ENCODE assay signal across 8 mouse cellular contexts in genomic region chr9:108119891-108120411, GRCm38 (mm10). TPM values are rescaled to one million over a fixed set of nuclear protein-coding genes. Genes with fewer than 3 reads are reported as not detected.
A peak's percentile ranks its signal among the peaks of the same experiment; 100 is the strongest.
DNase-seq lines count a peak whose midpoint lies in the region; ATAC-seq and TF ChIP-seq lines count a peak whose summit lies in the region.

No protein-coding gene starts in this region.

- H3K27me3 ChIP-seq in liver, postnatal 0 days (ENCODE audit: insufficient read depth, low read length) = peaks cover 3% of the 10 kb centered on the region; the same call in 1 of the 2 replicates
- no peaks in the 10 kb centered on the region for H3K27me3 ChIP-seq in midbrain, embryonic 14.5 days (ENCODE audit: control insufficient read depth, insufficient read depth, low read length)

- TF ChIP-seq CTCF in liver, postnatal 0 days (IDR thresholded peaks at IDR 0.05; ENCODE audit: low read depth) = no peak

- no peak overlapping the region for H3K4me2 ChIP-seq in liver, postnatal 0 days (ENCODE audit: low read depth, low read length)
- no peak overlapping the region for H3K4me2 ChIP-seq in midbrain, embryonic 14.5 days (ENCODE audit: low read length)

- H3K4me1 ChIP-seq in liver, postnatal 0 days (ENCODE audit: insufficient read depth) = peaks cover 9% of the 10 kb centered on the region
- H3K4me1 ChIP-seq in midbrain, embryonic 14.5 days (ENCODE audit: control insufficient read depth, insufficient read depth, low read length) = no peaks in the 10 kb centered on the region

- DNase-seq in cerebellum, postnatal 4 days (ENCODE audit: low spot score in 2 of 2) = no peak
- peak; percentile 80 for DNase-seq in MN1 (ENCODE audit: low spot score)
- DNase-seq in heart, postnatal 4 days = peak; percentile 59
- no peak for DNase-seq in liver, postnatal 0 days
- DNase-seq in c-Kit-positive CD71-positive TER-119-positive erythroid progenitor cells, embryonic 14.5 days (ENCODE audit: low spot score) = no peak
- no peak for DNase-seq in midbrain, embryonic 14.5 days
- no peak for DNase-seq in urinary bladder, postnatal 25 days (ENCODE audit: low spot score)

- no peak overlapping the region for H3K9ac ChIP-seq in liver, postnatal 0 days (replicated peaks)
- H3K9ac ChIP-seq in midbrain, embryonic 14.5 days (replicated peaks; ENCODE audit: low read length) = no peak overlapping the region

- H3K27ac ChIP-seq in liver, postnatal 0 days (ENCODE audit: low read depth) = no peak overlapping the region
- no peak overlapping the region for H3K27ac ChIP-seq in midbrain, embryonic 14.5 days (replicated peaks; ENCODE audit: low read depth, low read length)

- ATAC-seq in cerebellum, adult (ENCODE audit: insufficient number of reproducible peaks, low FRiP score, low TSS enrichment) = 0 out of 2 replicates have a peak, but pooled peaks have one; percentile 27
- peak; percentile 50 for ATAC-seq in liver, postnatal 0 days
- no peak for ATAC-seq in midbrain, embryonic 14.5 days (ENCODE audit: low FRiP score, low TSS enrichment)

- 19% methylated on average over 10 of the region's 11 CpGs for WGBS in liver, postnatal 0 days (ENCODE audit: insufficient replicate concordance)
- WGBS in midbrain, embryonic 14.5 days = 66% methylated on average over 11 of the region's 11 CpGs

- no peaks in the 10 kb centered on the region for H3K36me3 ChIP-seq in liver, postnatal 0 days (replicated peaks; ENCODE audit: insufficient read depth, low read length)
- peaks cover 40% of the 10 kb centered on the region for H3K36me3 ChIP-seq in midbrain, embryonic 14.5 days (ENCODE audit: control insufficient read depth, insufficient read depth, low read length)

- TF ChIP-seq EP300 in liver, postnatal 0 days (IDR thresholded peaks at IDR 0.05; ENCODE audit: low read depth) = no peak

- H3K4me3 ChIP-seq in liver, postnatal 0 days (ENCODE audit: low read depth, low read length) = no peak overlapping the region
- no peak overlapping the region for H3K4me3 ChIP-seq in midbrain, embryonic 14.5 days (replicated peaks; ENCODE audit: low read depth, low read length)

- H3K9me3 ChIP-seq in liver, postnatal 0 days (ENCODE audit: low read length) = no peaks in the 10 kb centered on the region
- no peaks in the 10 kb centered on the region for H3K9me3 ChIP-seq in midbrain, embryonic 14.5 days (ENCODE audit: control insufficient read depth, low read length)

RNA-seq across cellular contexts. Expression of gene Apeh, which starts 25.5 kb away (rescaled TPM):
- total RNA-seq in heart, postnatal 4 days (2021) = 10 to 100 TPM; 42.2 to 45.1 TPM
- 67.7 and 75.2 TPM in 2 replicates for polyA plus RNA-seq in liver, postnatal 0 days (2015; fragmentation: Nextera tagmentation; extraction: Ambion mirVana)
- 38.0 and 43.8 TPM in 2 replicates for polyA plus RNA-seq in midbrain, embryonic 14.5 days (2014; fragmentation: Nextera tagmentation; extraction: Ambion mirVana)

RNA-seq across cellular contexts. Expression of gene Rnf123, which starts 36.8 kb away (rescaled TPM):
- total RNA-seq in heart, postnatal 4 days (2021) = 10 to 100 TPM; 62.6 to 63.4 TPM
- polyA plus RNA-seq in liver, postnatal 0 days (2015; fragmentation: Nextera tagmentation; extraction: Ambion mirVana) = 45.2 and 50.1 TPM in 2 replicates
- 54.8 and 56.2 TPM in 2 replicates for polyA plus RNA-seq in midbrain, embryonic 14.5 days (2014; fragmentation: Nextera tagmentation; extraction: Ambion mirVana)

RNA-seq across cellular contexts. Expression of gene Mst1, which starts 39.7 kb away (rescaled TPM):
- total RNA-seq in heart, postnatal 4 days (2021) = not detected
- 81.4 and 93.0 TPM in 2 replicates for polyA plus RNA-seq in liver, postnatal 0 days (2015; fragmentation: Nextera tagmentation; extraction: Ambion mirVana)
- not detected in 2 replicates for polyA plus RNA-seq in midbrain, embryonic 14.5 days (2014; fragmentation: Nextera tagmentation; extraction: Ambion mirVana)

Comparison
In these comparisons a context has a peak if more than half of its experiments do, and no peak if none do; other contexts are left out.
1. DNase-seq: peak in MN1 (single experiment) and heart, postnatal 4 days (single experiment); none in cerebellum, postnatal 4 days (0 of 2), liver, postnatal 0 days (single experiment), c-Kit-positive CD71-positive TER-119-positive erythroid progenitor cells, embryonic 14.5 days (single experiment), midbrain, embryonic 14.5 days (single experiment) and urinary bladder, postnatal 25 days (single experiment).
2. RNA of gene Mst1, which starts 39.7 kb away (polyA plus RNA-seq): 81.4 to 93.0 TPM in liver, postnatal 0 days; not detected in midbrain, embryonic 14.5 days; every median in the first group is over 10 times any median in the second.